Mouse (Mus musculus) activated CD4-positive, CD25-positive, alpha-beta regulatory T cell, adult 4 months (primary cell): ENCODE results near the gene Olfr1466. TPM values are rescaled to one million over a fixed set of nuclear protein-coding genes. Genes with fewer than 3 reads are reported as not detected.

Source experiments
- ATAC-seq: one replicate; pipeline ENCODE4 v1.8.0; 2017
- polyA plus RNA-seq, 2 experiments: library from polyadenylated mRNA; unstranded; fragments of 100-300 nt; shearing (Covaris generic); gene quantifications; one replicate each; pipeline ENCODE4 v1.2.1; 2017

The Olfr1466 gene
- polyA plus RNA-seq, result not detected

- no peak for ATAC-seq
Observed at GRCm38 (mm10) chr19:13338562-13338961, at the start of gene Olfr1466. TSS of gene Olfr1466 (plus strand) at chr19:13338862.

GRCm38 (mm10) chr19:13315441-13315840 is 23.2 kb upstream of the Olfr1466 start, which contains the start of gene Olfr1465:
TSS of gene Olfr1465 (minus strand) at chr19:13315541.
- ATAC-seq, result no peak

- no peak for ATAC-seq
Observed at GRCm38 (mm10) chr19:13361936-13362335, 23.3 kb downstream of the Olfr1466 start, which contains the start of gene Olfr1467. TSS of gene Olfr1467 (plus strand) at chr19:13362236.

Other genes starting within 250 kb of the Olfr1466 start
- gene Olfr1457, start 241.0 kb upstream of the Olfr1466 start, polyA plus RNA-seq, result not detected
- gene Olfr1458, start 232.1 kb upstream of the Olfr1466 start, polyA plus RNA-seq, result not detected
- gene Olfr1459, start 189.3 kb upstream of the Olfr1466 start, polyA plus RNA-seq, result under 1 TPM in 1 of 2 experiments, not detected in 1; 0.11 TPM
- not detected for gene Olfr1461, start 175.9 kb upstream of the Olfr1466 start, polyA plus RNA-seq
- gene Olfr1462, start 153.1 kb upstream of the Olfr1466 start, polyA plus RNA-seq, result under 1 TPM in 1 of 2 experiments, not detected in 1; 0.09 TPM
- gene Olfr1463, start 107.5 kb upstream of the Olfr1466 start, polyA plus RNA-seq, result not detected
- not detected for gene Olfr1465, start 23.3 kb upstream of the Olfr1466 start, polyA plus RNA-seq
- not detected for gene Olfr1467, start 23.4 kb downstream of the Olfr1466 start, polyA plus RNA-seq
- under 1 TPM in 1 of 2 experiments, not detected in 1; 0.61 TPM for gene Olfr1469, start 69.0 kb downstream of the Olfr1466 start, polyA plus RNA-seq
- not detected for gene Olfr1471, start 104.5 kb downstream of the Olfr1466 start, polyA plus RNA-seq
- under 1 TPM in 1 of 2 experiments, not detected in 1; 0.36 TPM for gene Olfr1472, start 117.2 kb downstream of the Olfr1466 start, polyA plus RNA-seq
- not detected for gene Olfr1474, start 130.7 kb downstream of the Olfr1466 start, polyA plus RNA-seq
- gene Olfr1475, start 141.3 kb downstream of the Olfr1466 start, polyA plus RNA-seq, result not detected
- gene Olfr1477, start 161.7 kb downstream of the Olfr1466 start, polyA plus RNA-seq, result under 1 TPM in 1 of 2 experiments, not detected in 1; 0.11 TPM
- gene Olfr1480, start 189.1 kb downstream of the Olfr1466 start, polyA plus RNA-seq, result not detected
- not detected for gene Olfr1484, start 244.6 kb downstream of the Olfr1466 start, polyA plus RNA-seq